Mouse (Mus musculus): ENCODE data around the gene Pax8.

Pax8 gene

DNA sequence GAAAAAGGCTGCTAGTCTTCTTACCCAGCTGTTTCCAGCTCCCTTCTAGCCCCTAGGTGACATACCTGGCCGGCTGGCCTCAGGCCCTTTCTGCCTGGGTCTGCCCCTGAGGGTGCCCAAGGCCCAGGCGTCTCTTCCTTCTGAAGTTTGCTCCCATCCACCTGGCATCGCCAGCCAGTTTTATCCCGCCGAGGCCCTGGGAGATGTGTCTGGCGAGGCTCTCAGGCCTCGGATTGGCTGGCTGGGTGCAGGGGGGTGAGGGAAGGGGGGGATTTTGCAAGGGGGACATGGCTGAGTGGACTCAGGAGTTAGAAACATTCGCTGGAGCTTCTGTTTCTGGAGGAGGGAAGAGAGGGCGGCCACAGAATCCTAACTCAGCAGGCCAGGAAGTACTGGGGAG lies at the start of gene Pax8:
Pax8 (minus strand) TSS at position 180 of the 400 bp plus-strand sequence.
- DNase-seq (ENCODE audit: low read depth, low spot score) = no peak

DNA sequence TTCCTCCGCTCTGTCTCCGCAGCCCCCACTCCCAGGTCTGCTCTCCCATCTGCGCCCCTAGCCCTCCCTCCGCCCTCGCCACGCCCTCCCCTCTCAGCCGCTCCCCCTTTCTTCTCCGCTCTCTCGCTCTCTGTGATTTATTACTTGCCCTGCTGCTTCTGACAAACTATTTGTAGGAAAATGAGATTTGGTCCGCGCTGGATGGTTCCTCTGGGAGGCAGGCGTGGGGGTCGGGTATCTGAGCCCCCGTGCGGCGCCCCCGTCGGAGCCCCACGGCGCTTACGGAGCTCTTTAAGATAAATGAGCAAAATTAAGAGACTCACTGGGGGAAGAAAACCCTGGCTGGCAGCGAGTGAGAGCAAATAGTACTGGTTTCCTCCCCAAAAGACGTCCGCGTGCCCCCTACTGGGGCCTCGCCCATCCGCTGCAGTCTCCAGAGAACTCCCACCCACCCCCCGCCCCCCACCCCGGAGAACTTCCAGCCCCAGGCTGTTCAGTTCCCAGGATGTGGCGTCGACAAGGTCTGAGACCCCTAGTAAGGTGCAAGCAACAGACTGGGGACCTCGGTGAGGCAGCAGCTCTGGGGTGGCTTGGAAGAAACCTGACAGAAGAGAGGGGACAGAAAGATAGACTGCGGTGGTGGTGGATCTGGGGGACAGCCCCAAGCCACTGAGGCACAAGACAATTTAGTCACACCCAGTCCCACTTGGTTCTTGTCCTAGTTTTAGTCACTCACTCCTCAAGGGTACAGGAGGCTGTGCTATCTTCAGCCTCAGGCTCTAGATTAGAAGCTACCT lies 46.2 kb upstream of the Pax8 start:
- peak; percentile 27 for DNase-seq (ENCODE audit: low read depth, low spot score)

DNA sequence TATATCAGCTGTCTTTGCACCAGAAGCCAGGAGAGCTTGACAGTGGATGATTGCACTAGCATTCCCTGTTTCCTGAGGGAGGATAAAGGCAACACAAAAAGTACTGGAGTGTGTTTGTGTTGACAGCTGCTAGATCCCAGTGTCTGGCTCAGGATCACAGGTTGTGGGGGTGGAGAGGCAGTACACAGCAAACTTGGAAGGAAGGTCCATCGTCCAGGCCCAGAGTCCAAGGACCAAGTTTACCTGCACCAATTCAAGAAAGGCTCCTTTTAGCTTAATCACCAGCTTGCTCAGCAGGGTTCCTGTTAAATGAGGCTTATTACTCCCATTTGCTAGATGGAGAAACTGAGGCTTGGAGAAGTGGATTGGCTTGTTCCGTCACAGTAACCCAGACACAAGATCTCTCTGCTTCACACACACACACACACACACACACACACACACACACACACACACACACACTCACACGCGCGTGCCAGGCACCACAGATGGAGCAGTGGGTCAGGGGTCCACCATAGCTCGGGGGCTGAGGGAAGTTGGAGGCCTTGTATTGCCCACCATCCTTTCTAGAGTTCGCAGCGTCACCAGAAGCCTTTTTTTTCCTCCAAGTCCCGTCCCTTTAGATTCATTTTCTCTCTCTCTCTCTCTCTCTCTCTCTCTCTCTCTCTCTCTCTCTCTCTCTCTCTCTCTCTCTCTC lies 45.3 kb upstream of the Pax8 start:
- no peak for DNase-seq (ENCODE audit: low read depth, low spot score)

DNA sequence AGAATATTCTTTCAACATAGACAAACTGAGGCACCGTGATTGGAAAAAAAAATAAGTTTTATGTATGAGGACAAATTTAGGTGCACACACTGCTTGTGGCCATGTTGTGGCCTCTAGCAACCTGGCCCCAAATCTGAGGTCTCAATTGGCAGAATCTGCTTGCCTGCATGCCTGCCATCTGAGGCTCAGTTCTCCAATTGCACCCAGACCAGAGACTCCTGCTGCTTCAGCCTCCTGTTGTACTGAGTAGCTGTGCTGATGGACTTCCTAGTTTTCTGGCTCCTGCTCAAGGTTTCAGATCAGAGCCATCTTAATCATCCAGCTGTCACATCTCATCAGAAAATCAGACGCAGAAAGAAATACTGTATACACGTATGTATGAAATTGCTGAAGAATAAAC lies 41.5 kb upstream of the Pax8 start:
- no peak for DNase-seq (ENCODE audit: low read depth, low spot score)

DNA sequence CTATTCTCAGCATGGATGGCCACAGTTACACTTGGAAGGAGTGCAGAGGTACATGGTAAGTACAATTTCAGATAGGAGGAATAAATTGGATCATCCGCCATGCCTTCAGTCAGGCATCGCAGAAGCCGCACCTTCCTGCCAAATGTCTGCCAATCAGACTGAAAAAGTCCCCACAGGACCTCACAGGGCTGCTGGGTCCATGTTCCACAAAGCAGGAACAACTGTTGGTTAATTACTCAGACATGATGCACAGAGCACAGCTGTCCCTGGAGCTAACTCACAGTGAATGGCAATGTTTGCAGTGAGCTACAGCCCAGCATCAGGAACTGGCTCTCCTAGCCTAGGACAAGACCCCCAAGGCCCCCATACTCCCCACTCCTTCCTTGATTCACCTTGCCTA lies 32.0 kb upstream of the Pax8 start:
- no peak for DNase-seq (ENCODE audit: low read depth, low spot score)

DNA sequence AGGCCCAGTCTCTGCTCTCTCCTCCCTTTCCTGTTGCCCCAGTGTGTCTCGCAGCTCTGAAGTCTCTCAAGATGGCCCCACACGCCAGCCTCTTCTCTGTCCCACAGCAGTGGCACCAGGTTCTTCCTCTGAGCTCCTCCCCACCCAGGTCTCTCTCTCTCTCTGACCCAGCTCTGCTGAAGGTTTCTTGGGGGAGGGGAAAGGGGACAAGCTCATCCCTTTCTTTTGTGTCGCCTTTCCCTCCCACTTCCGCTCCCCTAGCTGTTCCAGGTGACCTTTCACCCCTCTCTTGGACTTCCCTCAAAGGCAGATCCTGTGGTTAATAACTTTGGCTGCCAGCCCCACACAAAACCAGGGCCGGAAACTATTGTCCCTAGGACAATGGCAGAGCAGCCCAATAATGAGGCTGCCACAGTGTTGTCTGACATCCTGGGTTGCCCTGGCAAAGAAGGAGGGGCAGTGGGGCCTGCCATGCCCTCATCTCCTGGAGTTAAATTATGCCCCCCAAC lies 27.6 kb upstream of the Pax8 start:
- peak; percentile 66 for DNase-seq (ENCODE audit: low read depth, low spot score)

DNA sequence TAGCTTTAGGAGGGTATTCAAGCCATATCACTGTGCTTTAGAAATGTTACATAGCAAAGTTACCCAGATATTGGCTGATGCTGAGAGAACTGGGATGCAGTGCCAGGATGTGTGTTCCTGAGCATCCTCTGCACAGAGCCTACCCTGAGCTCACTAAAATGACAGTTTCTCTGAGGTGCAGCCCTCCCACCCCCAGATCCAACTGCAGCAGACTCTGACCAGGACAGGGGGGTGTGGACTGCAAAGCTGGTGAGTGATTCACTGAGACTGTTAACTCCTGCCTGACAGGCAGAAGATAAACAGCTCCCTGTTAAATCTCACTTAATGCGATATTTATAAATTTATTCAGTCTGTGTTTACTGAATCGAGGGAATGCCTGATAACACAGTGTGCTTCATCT lies 25.5 kb upstream of the Pax8 start:
- no peak for DNase-seq (ENCODE audit: low read depth, low spot score)

DNA sequence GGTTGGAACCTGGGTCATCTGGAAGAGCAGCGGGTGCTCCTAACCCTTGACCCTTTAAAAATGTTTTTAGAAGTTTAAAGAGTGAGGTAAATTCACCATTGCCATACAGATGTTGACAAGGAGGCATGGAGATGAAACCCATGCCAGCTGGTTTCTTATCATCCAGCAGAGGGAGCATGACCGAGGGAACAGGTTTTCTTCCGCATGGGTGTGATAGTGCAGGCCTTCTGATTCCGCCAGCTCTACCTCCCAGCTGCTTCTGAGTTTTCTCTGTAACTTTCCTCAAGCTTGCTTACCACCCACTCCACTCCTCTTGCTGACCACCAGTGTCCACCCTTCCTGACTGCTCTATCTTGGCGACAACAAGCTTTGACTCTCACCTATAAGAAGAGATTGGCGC lies 15.2 kb upstream of the Pax8 start:
- DNase-seq (ENCODE audit: low read depth, low spot score) = peak; percentile 49

DNA sequence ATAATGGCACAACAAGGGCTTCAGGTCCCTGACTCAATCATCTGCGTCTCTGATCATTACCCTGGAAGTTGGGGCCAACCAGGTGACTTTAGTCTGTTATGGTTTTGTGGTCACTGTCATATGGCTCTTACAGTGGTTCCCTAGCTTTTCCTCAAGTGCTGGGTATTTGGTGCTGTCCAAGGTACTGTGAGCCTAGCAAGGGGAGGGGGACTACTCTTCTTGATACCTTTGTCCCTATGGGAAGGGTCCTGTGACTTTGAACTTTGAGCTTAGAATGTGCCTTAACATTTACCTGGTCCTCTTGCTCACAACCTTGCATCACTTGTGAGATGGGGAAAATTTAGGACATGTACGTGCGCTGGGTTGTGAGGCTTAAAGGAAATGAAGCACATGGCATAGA lies 13.3 kb upstream of the Pax8 start:
- peak; percentile 24 for DNase-seq (ENCODE audit: low read depth, low spot score)

DNA sequence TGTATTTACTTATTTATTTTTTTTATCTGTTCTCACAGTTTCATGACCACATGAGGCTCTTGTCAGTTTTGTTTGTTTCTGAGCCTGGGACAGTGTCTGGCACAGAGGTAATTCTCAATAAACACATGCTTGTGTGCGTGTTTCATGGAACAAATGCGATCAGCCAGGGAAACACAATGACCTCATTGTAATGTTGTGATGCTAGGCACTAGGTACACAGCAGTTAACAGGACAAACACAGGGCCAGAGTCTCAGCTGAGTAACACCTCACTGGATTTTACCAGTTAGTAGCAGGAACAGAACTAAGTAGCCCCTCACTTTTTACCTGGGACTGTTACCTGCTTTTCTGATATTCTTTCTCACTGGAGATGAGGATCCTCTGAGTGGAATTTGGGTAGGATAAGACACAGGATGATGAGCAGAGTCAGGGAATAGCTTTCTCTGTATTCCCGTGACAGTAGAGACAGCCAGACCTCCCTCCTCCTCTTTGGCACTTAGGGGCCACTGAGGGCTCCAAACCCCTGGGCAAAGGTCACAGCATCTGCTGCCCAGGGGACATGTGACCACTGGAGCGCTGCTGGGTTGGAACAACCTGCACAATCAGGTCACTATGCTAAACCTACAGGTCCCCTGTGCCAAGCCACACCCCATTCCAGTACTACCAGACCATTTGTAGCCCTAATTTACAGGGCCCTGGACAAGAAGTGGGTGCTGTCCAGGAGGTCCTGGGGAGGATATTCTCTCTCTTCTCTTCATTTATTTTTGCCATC lies 11.8 kb upstream of the Pax8 start:
- no peak for DNase-seq (ENCODE audit: low read depth, low spot score)

DNA sequence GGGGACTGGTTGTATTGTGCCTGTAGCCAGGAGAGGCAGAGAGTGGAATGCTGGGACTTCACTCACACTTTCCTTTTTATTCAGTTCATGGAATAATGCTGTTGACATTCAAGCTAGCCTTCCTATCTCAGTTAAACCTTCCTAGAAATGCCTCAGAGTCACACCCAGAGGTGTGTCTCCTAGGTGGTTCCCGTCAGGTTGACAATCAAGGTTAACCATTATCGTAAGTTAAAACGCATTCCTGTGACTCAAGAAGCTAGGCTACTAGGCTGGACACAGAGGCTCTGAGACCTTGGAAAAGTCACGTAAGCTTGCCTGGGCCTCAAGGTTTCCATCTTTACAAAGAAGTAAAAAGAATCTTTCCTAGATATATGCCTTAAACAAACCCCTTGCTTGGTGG lies 10.0 kb upstream of the Pax8 start:
- peak; percentile 20 for DNase-seq (ENCODE audit: low read depth, low spot score)

DNA sequence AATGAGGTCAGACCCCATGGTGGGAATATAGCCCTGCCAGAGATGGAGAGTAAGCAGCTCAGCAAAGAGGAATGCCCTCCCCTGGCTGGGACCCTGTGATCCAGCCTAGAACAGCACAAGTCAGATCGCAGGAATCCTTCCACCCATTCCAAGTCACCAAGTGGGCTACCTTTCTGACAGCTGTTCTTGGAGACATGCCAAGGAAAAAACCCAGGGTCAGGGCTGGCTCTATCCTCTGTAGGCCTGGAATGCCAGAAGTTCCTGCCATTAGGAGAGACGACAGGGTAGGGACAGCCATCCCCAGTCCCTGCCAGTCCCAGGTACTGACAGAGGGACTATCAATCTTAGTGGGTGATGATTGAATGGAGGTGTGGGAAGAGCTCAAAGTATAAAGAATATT lies 4.5 kb upstream of the Pax8 start:
- DNase-seq (ENCODE audit: low read depth, low spot score) = no peak

DNA sequence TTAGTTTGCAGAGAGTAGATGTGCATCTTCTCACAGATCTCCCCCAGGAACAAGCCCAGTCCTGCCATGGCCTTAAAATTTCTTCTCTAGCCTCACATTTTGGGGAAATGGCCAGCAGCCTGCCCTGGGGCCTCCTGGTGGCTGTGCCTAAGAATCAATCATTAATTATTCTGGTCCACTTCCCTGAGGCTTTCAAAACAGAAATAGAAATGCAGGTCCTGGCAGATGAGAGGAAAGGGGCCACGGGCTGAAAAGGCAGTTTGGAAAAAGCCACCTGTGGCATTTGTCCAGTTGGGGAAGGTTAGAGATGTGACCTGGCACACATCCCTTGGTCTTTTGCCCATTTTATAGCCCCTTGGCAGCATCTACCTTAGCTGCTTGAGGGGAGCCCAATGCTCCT lies 3.8 kb upstream of the Pax8 start:
- DNase-seq (ENCODE audit: low read depth, low spot score) = no peak

DNA sequence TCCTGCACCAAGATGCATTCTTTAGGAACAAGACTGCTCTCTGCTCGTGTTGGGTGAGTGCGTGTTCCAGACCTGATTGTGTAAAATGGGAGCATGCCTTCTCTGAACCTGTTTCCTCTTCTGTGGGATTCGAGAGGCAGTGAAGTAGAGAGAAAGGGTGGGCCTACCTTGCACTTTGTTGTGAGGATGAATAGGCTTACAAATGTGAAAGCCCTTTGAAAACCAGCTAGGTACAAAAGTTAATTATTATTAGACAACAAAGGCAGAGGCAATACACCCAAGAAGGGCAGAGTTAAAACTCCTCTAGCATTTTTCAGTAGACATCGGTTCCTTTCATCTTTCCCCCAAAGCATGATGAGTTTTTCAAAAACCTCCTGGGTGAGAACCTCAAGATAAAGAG lies 3.2 kb upstream of the Pax8 start:
- DNase-seq (ENCODE audit: low read depth, low spot score) = no peak

DNA sequence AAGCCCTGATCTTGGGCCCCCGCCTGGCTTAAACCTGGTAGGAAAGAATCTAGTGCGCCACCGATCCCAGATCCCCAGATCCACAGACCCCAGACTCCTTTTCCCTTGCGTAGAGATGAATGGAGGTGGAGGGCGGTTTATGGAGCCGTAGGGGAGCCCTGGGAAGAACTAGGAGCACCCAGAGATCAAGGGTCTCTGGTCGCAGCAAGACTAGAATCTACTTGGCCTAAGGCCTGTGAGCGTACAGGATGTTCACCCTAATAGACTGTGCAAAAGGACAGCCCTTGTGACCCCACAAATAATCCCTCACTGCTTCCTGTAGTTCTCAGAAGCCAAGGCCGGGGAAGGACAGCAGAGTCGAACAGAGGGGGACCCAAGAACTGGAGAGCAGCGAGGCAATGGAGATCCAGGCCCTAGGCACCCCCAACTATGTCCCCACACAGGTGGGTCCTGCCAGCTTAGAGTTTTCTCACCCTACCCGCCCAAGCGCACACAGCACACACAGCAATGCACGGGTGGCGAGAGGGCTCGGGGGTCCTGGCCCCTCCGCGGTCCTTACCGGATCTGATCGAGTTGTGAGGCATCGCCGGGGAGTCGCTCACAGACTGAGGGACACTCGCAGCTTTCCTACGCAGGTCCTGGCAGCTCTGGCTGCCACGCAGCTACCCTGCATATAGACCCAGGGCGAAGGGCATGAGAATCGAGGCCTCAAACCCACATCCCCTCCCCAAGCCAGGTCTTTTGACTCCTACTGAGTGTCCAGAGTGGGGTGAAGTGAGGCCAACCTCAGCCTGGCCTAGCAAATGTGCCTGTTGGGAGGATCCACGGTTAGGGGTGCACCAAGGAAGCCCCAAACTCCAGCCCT lies 653 bp downstream of the Pax8 start:
- peak; percentile 9 for DNase-seq (ENCODE audit: low read depth, low spot score)

DNA sequence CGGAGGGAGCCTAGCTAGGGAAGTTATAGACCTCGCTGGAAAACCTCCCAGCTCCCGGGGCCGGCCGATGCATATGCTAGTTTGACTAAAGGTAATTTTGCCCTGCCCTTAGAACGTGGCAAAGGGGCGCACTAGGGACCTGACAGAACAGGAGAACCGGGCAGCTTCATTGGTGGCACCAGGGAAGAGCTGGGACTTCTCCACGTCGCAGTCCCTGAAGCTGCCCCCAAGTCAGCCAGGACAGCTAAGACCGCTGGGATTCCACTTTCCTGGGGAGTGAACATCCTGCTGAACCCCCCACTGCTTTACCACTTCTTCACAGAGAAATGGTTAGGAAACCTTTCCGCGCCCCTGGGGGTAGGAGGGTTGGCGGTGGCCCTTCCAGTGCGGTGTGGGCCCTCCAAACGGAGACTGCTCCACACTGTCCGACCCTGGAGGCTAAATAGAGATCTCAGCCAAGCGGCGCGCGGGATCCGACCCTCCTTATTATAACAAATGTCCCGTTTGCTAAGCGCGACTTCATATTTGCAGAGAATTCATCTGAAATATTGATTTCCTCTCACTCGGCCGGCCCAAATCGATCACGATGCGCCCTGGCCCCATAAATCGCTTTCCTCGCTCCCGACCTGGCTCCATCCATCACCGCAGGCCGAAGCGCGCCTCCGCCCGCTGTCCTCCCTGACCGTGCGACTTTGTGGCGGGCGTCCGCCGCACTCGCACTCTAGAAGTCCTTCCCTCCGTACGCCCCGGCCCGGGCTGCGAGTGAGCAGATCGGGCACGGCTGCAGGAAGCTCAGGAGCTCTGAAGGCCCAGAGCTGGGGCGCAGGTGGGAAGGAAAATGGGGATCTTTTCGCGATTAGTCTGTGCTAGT lies 1.5 kb downstream of the Pax8 start:
- DNase-seq (ENCODE audit: low read depth, low spot score) = peak; percentile 7

DNA sequence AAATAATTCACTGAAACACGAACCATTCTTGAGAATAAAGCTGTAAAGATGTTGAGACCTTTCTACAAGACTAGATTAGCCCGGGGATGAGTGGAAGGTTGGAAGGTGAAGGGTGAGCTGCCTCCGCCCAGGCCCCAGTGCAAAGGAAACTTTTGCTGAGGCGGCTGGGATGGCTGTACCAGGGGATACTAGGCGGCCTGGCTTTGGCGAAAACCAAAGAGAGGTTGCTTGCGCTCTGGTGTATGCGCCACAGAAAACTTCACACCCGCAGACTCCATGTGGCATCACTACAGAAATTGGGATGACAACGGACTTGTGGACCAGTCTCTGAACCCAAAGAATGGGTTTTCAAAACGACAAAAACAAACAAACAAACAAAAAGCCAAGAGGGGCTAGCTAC lies 2.7 kb downstream of the Pax8 start:
- no peak for DNase-seq (ENCODE audit: low read depth, low spot score)

DNA sequence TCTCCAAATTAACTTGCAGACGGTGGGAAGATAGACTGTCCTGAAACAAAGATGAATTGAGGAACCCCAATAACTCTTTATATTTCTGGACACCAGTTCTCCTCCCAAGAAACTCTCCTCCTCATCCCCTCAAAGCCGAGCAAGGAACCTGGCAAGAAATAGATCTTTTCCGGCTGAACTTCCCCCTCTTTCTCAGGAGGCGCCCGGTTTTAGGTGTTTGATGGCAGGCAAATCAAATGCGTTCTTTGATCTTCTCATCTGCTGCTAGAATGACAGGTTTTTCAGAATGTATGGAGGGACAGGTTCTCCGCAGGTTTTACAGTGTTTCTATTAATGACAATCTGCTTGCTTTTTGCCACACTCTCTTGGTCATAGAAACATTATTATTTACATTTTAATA lies 3.3 kb downstream of the Pax8 start:
- no peak for DNase-seq (ENCODE audit: low read depth, low spot score)

DNA sequence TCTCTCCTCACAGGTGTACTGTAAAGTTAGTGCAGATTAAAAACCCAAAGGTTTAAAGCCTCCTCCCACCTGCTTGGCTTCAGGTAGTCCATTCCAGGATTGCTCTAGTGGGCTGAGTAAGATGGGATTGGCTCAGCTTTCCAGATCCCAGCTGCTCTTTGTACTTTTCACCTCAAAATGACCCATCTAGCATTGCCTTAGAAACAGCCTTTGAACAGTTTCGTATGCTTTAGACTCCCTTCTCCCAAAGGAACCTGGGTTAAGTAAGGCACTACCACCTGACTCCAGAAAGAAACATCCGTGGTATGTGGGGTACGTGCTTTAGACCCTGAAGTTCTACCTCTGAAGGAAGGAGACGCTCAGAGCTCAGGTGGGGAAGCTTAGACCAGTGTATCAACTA lies 6.3 kb downstream of the Pax8 start:
- no peak for DNase-seq (ENCODE audit: low read depth, low spot score)

DNA sequence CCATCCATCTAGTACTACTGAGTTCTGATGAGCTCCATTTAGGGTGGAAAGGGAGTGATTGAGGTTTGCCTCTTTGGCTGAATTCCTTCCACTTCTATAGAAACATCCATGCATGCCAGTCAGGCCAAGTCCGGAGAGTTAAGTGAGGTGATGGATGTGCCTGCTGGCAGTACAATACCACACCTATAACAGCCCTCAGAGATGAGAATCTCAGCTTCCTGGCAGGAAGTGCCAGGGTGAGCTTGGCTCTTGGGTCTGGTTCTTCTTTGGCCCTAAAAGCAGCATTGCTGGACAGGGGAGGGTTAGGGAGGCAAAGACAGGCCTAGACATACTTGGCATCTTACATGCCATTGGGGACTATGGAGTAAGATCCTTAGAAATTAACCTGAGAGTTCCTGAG lies 7.0 kb downstream of the Pax8 start:
- DNase-seq (ENCODE audit: low read depth, low spot score) = no peak
